Comparison of ENCODE assay signal across 16 mouse cellular contexts in genomic region chr13:39904264-39904663, GRCm38 (mm10).
DNase-seq lines count a peak whose midpoint lies in the region; ATAC-seq and TF ChIP-seq lines count a peak whose summit lies in the region.
"Had no signal": no experiment of that assay in that cellular context is flagged by ENCODE, and none has a peak within 500 bp of the region (broad histone marks: within the 10 kb centered on the region; RNA-seq: fewer than 3 reads in every experiment).

No protein-coding gene starts in this region.

- H3K27ac ChIP-seq in hindbrain, embryonic 12.5 days = no peak overlapping the region
- no peak overlapping the region for H3K27ac ChIP-seq in hindbrain, embryonic 14.5 days
- H3K27ac ChIP-seq in midbrain, postnatal 0 days (ENCODE audit: low read depth, low read length) = no peak overlapping the region
- H3K27ac ChIP-seq: embryonic facial prominence, embryonic 13.5 days; heart, embryonic 15.5 days; limb, embryonic 12.5 days; liver, embryonic 15.5 days had no signal

- H3K27me3 ChIP-seq in hindbrain, embryonic 12.5 days = peaks cover 3% of the 10 kb centered on the region; the same call in 1 of the 2 replicates
- no peaks in the 10 kb centered on the region for H3K27me3 ChIP-seq in hindbrain, embryonic 14.5 days (ENCODE audit: control insufficient read depth, insufficient read depth, low read length)
- H3K27me3 ChIP-seq in midbrain, postnatal 0 days (ENCODE audit: insufficient read depth, low read length) = no peaks in the 10 kb centered on the region
- H3K27me3 ChIP-seq: embryonic facial prominence, embryonic 13.5 days; heart, embryonic 15.5 days; limb, embryonic 12.5 days; liver, embryonic 15.5 days had no signal

- no peak for TF ChIP-seq CTCF in midbrain, postnatal 0 days (IDR thresholded peaks at IDR 0.05)

- H3K4me2 ChIP-seq in hindbrain, embryonic 12.5 days (replicated peaks) = no peak overlapping the region
- no peak overlapping the region for H3K4me2 ChIP-seq in hindbrain, embryonic 14.5 days (replicated peaks)
- H3K4me2 ChIP-seq in midbrain, postnatal 0 days (ENCODE audit: low read depth, low read length, poor library complexity, severe bottlenecking) = no peak overlapping the region
- H3K4me2 ChIP-seq: embryonic facial prominence, embryonic 13.5 days; heart, embryonic 15.5 days; limb, embryonic 12.5 days; liver, embryonic 15.5 days had no signal

- H3K36me3 ChIP-seq in hindbrain, embryonic 12.5 days = no peaks in the 10 kb centered on the region
- no peaks in the 10 kb centered on the region for H3K36me3 ChIP-seq in hindbrain, embryonic 14.5 days (replicated peaks; ENCODE audit: control insufficient read depth, insufficient read depth)
- no peaks in the 10 kb centered on the region for H3K36me3 ChIP-seq in midbrain, postnatal 0 days (ENCODE audit: insufficient read depth, low read length)
- H3K36me3 ChIP-seq: embryonic facial prominence, embryonic 13.5 days; heart, embryonic 15.5 days; limb, embryonic 12.5 days; liver, embryonic 15.5 days had no signal

- no peak overlapping the region for H3K9ac ChIP-seq in hindbrain, embryonic 12.5 days
- H3K9ac ChIP-seq in hindbrain, embryonic 14.5 days = no peak overlapping the region
- H3K9ac ChIP-seq in midbrain, postnatal 0 days (replicated peaks; ENCODE audit: low read length, poor library complexity, severe bottlenecking) = no peak overlapping the region
- H3K9ac ChIP-seq: embryonic facial prominence, embryonic 13.5 days; heart, embryonic 15.5 days; limb, embryonic 12.5 days; liver, embryonic 15.5 days had no signal

- DNase-seq in hindbrain, embryonic 14.5 days (ENCODE audit: low spot score) = no peak
- DNase-seq in ZHBTc4 (ENCODE audit: low read depth, low spot score) = peak; percentile 17
- peak; percentile 6 for DNase-seq in embryo, embryonic 9.5 days (ENCODE audit: extremely low spot score)
- peak; percentile 13 for DNase-seq in midbrain, postnatal 0 days (ENCODE audit: low spot score)
- no peak for DNase-seq in cerebellum, postnatal 25 days
- no peak for DNase-seq in lung, postnatal 4 days
- DNase-seq in urinary bladder, postnatal 25 days (ENCODE audit: low spot score) = no peak
- DNase-seq: cerebellum, adult 2 months; lung, postnatal 14 days; retina, postnatal 1 day had no signal

- peaks cover 15% of the 10 kb centered on the region for H3K4me1 ChIP-seq in hindbrain, embryonic 12.5 days
- peaks cover 7% of the 10 kb centered on the region for H3K4me1 ChIP-seq in hindbrain, embryonic 14.5 days (replicated peaks; ENCODE audit: control insufficient read depth, insufficient read depth, low read length)
- H3K4me1 ChIP-seq in midbrain, postnatal 0 days (ENCODE audit: insufficient read depth, low read length) = no peaks in the 10 kb centered on the region
- H3K4me1 ChIP-seq: heart, embryonic 15.5 days; liver, embryonic 15.5 days had no signal

- peak; percentile 52; the same call in 1 of the 2 replicates for ATAC-seq in hindbrain, embryonic 12.5 days (ENCODE audit: low FRiP score)
- no peak for ATAC-seq in hindbrain, embryonic 14.5 days (ENCODE audit: low FRiP score)
- ATAC-seq in midbrain, postnatal 0 days (ENCODE audit: low FRiP score) = no peak
- ATAC-seq: inflammation-experienced regulatory T-cells, adult 6 months had no signal

- 40% methylated on average over 8 of the region's 8 CpGs for WGBS in hindbrain, embryonic 12.5 days
- 21% methylated on average over 8 of the region's 8 CpGs for WGBS in hindbrain, embryonic 14.5 days
- WGBS in midbrain, postnatal 0 days = 25% methylated on average over 8 of the region's 8 CpGs

- no peak overlapping the region for H3K4me3 ChIP-seq in hindbrain, embryonic 12.5 days
- no peak overlapping the region for H3K4me3 ChIP-seq in hindbrain, embryonic 14.5 days (replicated peaks; ENCODE audit: low read length)
- no peak overlapping the region for H3K4me3 ChIP-seq in midbrain, postnatal 0 days (ENCODE audit: low read depth, low read length)
- H3K4me3 ChIP-seq: embryonic facial prominence, embryonic 13.5 days; heart, embryonic 15.5 days; limb, embryonic 12.5 days; liver, embryonic 15.5 days had no signal

- no peaks in the 10 kb centered on the region for H3K9me3 ChIP-seq in hindbrain, embryonic 12.5 days (replicated peaks)
- no peaks in the 10 kb centered on the region for H3K9me3 ChIP-seq in hindbrain, embryonic 14.5 days (ENCODE audit: control insufficient read depth, low read length)
- H3K9me3 ChIP-seq in midbrain, postnatal 0 days (ENCODE audit: low read length) = no peaks in the 10 kb centered on the region
- H3K9me3 ChIP-seq: embryonic facial prominence, embryonic 13.5 days; heart, embryonic 15.5 days; limb, embryonic 12.5 days; liver, embryonic 15.5 days had no signal

Comparison
In these comparisons a context has a peak if more than half of its experiments do, and no peak if none do; other contexts are left out.
1. DNase-seq: peak in ZHBTc4 (single experiment), embryo, embryonic 9.5 days (single experiment) and midbrain, postnatal 0 days (single experiment); none in hindbrain, embryonic 14.5 days (single experiment), cerebellum, postnatal 25 days (0 of 2), lung, postnatal 4 days (0 of 2) and urinary bladder, postnatal 25 days (single experiment).